Mouse (Mus musculus) brown adipose tissue, adult 24 weeks (tissue): ENCODE results near the gene Fchsd2. TPM values are rescaled to one million over a fixed set of nuclear protein-coding genes. Genes with fewer than 3 reads are reported as not detected.

ENCODE experiments used
- H3K27ac ChIP-seq: fragments of 200-500 bp; replicated peaks from 2 replicates; pipeline ENCODE4 v1.5.1; 2012; ENCODE audit warnings: low read depth, mild to moderate bottlenecking, low read length
- H3K4me1 ChIP-seq: fragments of 200-500 bp; 2 replicates; pipeline ENCODE4 v1.6.1; 2012; ENCODE audit warnings: low read length, mixed read lengths; ENCODE audit not compliant: control insufficient read depth, insufficient read depth, insufficient read length
- H3K4me3 ChIP-seq: fragments of 200-500 bp; 2 replicates; pipeline ENCODE4 v1.5.1; 2012; ENCODE audit warnings: low read depth, mild to moderate bottlenecking, low read length, moderate library complexity; ENCODE audit not compliant: insufficient read depth
- polyA plus RNA-seq: library from polyadenylated mRNA; stranded (reverse); fragments of >200 nt; gene quantifications from 2 replicates; pipeline ENCODE4 v1.2.4, GENCODE M21; 2012; ENCODE audit not compliant: missing spikeins, insufficient read depth, insufficient read length

Gene Fchsd2
- polyA plus RNA-seq, 1 experiment: 8.8 TPM

DNA sequence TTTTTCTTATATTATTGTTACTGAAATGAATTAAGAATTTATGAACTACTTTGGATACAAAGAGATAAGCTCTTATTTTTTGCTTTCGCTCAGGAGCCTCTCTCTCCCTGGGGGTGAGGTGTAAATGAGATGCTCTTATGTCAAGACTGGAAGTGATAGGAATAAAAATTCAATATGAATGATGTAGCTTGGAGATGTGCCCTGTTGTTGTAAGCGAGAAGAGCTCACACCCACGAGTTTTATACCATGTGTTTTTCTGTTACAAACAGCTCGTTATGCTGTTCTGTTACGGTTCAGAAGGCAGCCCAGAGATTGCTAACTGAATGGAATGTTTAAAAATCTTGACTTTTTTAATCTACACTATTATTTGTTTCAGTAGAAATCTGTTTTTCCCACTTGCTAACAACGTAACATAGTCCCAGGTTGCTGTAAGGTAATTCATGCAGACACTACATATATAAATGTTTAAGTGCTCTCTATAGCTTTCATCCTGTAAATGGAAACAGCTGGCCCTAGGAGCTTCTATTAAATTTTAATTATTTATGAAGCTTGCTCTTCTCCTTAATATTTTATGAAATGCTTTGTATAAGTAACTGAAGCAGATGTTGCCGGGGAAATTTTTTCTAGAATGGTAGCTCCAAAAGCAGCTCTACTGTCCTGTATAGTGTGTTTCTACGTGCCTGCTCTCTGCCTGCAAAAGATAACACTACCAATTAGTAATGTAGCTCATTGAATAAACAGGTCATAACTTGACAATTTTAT lies 144.2 kb downstream of the Fchsd2 start:
- no peak overlapping the region for H3K4me3 ChIP-seq
- H3K27ac ChIP-seq: no peak overlapping the region
- H3K4me1 ChIP-seq: no peaks in the 10 kb centered on the region

DNA sequence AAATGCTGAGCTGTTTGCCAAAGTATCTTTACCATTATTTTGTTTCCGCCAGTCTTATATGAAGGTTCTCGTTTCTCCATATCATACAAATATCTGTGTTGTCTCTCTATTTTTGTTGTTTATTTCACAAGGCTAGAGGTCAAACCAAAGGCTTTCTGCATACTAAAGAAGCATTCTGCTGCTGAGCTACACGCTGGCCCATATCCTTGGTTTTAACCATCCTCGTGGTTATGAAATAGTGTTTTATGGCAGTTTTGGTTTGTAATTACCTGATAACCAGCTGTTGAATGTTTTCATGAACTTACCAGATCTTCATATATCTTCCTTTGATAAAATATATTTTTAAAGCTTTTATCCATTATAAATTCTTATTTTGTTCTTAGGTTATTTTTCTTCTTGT lies 156.1 kb downstream of the Fchsd2 start:
- Histone ChIP-seq H3K4me1 (no peaks in the 10 kb centered on the region), H3K4me3 (no peak overlapping the region)

DNA sequence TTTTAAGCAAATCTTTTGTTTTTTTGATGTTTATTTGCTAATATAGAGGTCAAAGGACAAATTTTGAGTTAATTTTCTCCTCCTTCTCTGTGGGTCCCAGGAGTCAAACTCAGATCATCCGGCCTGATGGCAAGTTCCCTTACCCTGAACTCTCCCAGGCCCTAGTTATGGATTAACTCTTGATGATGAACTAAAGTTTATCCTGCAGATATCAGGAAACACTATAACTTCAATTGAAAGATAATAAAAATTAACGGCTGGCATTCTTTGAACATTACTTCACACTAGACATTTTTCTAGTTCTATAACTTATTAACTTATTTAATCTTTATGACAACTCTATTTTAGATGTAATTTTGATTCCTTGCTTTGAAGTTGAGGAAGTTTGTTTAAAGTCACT lies 156.5 kb downstream of the Fchsd2 start:
- Histone ChIP-seq H3K4me1 (no peaks in the 10 kb centered on the region), H3K27ac (no peak overlapping the region), H3K4me3 (no peak overlapping the region)

More for the DNA sequence above, 156.1 kb downstream of the Fchsd2 start:
- no peak overlapping the region for H3K27ac ChIP-seq

DNA sequence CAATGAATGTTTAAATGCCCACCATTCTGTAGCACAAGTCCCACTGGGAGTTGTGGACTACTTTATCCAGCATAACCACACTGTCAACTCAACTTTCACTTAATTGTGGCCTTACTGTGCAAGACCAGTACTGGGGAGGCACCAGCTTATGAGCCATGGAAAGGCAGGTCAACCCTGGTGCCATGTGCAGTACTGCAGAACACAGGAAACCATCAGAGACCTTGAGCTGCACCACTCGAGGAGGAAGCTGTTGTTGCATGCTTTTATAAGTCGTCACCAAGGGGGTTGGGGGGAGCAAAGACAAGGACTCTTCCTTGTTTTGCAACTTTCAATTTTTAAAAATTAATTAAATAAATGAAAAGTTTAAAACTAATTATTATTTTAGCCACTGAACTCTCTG lies 160.4 kb downstream of the Fchsd2 start:
- Histone ChIP-seq H3K4me3 (no peak overlapping the region), H3K27ac (no peak overlapping the region), H3K4me1 (no peaks in the 10 kb centered on the region)

DNA sequence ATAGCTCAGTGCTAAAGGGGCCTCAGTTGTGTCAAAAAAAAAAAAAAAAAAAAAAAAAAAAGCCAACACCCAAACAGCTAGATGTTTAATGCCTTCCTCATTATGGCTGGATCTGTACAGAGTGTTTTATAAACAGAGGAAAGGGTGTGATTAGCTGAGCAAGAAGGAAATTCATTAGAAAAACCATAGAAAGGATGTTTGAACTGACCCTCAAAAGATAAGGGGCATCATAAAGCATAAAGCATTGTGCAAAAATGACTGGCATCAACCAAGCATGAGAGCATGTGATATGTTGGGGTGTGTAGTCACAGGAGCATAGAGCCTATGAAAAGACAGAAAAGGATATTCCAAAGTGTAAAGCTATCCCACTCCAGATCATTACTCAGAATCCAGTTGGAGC lies 165.8 kb downstream of the Fchsd2 start:
- Histone ChIP-seq H3K4me1 (no peaks in the 10 kb centered on the region), H3K27ac (no peak overlapping the region), H3K4me3 (no peak overlapping the region)

DNA sequence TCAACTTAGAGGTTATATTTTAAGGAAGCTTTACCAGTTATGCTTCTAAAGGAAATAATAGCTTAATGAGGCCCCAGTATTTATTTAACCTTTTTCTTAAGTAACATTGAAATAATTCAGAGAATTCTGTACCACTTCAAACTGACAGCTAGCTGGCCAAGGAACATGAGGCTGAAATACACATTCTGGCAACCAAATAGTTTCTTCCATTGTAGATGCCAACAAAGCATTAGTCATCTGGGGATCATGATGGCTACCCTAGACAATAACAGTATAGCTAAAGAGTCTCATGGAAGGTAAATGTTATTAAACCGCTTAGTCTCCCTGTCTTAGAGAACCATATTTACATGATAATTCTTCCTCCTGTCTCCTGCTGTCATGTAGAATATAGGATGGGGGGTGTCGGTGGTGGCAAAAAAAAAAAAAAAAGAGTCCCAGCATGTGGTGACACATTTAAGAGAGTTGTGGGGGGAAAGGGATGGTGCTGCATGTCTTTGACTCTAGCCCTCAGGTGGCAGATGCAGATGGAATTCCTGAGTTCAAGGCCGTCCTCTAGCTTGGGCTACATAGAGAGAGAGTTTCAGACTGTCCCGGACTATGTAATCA lies 169.4 kb downstream of the Fchsd2 start:
- Histone ChIP-seq H3K4me1 (no peaks in the 10 kb centered on the region), H3K27ac (no peak overlapping the region), H3K4me3 (no peak overlapping the region)

DNA sequence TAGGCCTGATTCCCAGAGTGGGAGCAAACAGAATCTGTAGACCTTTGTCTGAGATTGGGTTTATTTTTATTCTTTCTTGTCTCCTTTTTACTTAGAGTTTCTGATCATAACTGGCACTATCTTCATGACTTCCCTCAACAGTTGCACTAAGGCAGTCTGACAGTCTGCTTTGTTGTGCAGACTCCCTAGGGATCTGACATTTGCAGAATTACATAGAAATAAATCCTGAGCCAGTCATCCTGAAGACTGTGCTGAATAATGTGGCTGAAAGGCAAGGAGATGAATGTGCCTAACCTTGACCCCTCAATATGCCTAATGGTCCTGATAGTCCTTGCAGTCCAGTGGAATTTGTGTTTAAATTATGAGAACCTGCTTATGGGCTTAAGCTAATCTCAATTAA lies 170.8 kb downstream of the Fchsd2 start:
- Histone ChIP-seq H3K4me1 (no peaks in the 10 kb centered on the region), H3K4me3 (no peak overlapping the region), H3K27ac (no peak overlapping the region)

DNA sequence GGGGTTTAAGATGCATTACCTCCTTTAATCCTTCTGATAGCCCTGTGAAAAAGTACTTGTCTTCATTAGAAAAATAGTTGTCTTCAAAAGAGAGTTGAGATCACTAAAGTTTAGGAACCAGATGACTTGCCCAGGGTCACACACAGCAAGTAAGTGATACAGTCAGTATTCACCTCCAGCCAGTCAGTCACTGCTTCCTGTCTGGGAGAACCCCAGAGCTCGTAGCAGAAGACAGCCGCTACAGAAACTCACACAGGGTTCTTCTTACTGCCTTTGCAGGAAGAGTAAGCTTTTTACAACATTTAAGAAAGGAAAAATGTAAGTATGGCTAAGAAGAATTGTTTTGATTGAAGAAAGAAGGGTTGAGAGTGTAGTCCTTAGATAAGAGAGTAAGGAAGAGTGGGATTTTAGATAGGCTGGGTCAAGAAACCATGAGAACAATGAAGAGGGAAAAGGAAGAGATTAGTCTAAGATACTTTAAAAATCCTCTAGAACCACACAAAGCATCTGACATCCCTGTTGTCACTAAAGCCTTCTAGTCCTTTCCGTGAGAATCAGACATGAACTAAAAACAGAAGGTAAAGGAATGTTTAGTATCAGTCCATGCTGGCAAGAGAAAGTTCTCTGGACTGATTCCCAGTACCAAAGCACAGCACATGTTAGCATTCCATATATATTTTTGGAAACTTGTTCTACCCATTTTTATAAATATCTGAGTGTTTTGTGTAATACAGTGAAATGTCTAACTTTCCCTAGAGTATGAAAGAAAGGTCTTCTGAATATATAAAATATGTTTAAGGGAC lies 175.0 kb downstream of the Fchsd2 start:
- H3K4me3 ChIP-seq: no peak overlapping the region
- no peak overlapping the region for H3K27ac ChIP-seq
- no peaks in the 10 kb centered on the region for H3K4me1 ChIP-seq

DNA sequence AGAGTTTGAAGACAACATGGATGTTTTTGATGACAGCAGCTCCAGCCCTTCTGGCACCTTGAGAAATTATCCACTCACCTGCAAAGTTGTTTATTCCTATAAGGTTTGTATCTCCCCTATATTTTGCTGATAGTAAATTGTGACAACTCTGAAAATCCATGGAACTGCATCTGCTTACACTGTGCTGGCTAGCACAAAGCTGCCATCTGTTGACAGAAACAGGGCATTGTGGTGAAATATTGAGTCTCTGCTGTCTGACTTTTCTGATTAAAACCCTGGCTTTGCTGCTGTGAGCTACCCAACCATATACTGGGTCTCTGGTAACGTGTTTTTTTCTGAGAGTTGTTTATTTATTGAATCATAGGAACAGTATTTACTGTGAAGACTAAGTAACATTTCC lies 178.9 kb downstream of the Fchsd2 start:
- no peak overlapping the region for H3K4me3 ChIP-seq
- no peaks in the 10 kb centered on the region for H3K4me1 ChIP-seq
- H3K27ac ChIP-seq: no peak overlapping the region

DNA sequence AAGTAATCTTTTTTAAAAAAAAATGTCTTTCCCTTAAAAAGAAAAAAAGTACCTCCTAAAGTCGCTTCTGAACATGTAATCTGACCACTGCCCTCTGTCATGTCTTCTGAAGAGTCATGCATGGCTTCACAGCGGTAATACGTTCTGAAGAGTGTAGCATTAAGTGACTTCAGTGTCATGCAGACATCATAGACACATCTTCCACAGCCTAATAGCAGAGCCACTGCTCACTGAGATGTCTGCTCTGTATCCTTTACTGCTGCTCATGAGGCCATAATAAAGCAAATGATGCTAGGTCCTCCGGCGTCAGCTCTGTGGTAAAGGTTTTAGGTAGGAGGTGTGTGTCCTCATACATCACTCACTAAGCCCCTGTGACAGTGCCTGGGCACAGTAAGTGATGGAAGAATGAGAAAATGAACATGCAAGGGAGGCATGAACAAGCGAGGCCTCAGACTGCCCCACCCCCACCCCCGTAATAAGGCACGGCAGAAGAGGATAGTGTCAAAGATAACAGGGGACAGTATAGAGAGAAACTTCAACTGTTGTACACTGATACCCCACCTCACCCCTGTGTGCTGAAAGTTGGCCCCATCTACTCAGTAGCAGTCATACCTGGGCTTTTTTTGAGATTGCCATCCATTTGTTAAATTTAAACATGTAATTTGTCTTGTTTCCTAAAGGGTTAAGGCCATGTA lies 179.9 kb downstream of the Fchsd2 start:
- Histone ChIP-seq H3K27ac (no peak overlapping the region), H3K4me3 (no peak overlapping the region)

DNA sequence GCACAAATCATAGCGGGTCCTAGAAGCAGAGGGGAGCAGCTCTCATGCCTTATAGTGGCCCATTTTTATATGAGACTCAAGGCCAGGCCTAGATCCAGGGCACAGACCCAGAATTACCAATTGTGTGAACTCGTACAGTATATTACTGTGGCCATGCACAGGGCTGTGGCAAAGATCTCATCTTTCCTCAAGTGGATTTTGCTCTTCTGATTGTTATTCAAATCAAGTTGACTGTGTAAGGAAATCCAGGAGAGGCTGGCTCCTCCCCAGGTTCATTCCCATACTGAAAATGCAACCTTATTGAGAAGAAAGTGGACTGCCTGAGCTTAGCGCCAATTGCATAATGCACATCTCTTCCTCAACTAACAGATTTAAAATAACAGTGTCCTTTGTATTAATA lies 190.1 kb downstream of the Fchsd2 start:
- no peak overlapping the region for H3K4me3 ChIP-seq
- H3K27ac ChIP-seq: no peak overlapping the region
- H3K4me1 ChIP-seq: no peaks in the 10 kb centered on the region

More for the DNA sequence above, 179.9 kb downstream of the Fchsd2 start:
- no peaks in the 10 kb centered on the region for H3K4me1 ChIP-seq

DNA sequence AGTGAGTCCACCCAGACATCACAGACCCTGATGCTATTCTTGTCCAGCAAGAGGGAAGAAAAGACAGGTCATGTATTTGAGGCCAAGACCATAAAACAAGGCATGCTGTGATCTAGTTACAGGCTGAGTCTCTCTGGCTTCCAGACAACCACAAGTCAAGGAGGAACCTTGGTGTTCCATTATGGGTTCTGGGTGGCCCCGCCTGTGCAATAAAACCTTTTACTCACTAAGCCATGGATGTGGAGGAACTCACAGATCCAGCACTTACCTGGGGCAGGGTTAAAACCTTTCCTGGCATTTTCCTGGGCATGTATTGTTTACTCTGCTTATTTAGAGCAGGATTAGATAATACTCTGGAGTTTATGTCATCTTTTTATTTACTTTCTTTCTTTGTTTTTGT lies 191.8 kb downstream of the Fchsd2 start:
- Histone ChIP-seq H3K4me3 (no peak overlapping the region), H3K27ac (no peak overlapping the region), H3K4me1 (no peaks in the 10 kb centered on the region)

DNA sequence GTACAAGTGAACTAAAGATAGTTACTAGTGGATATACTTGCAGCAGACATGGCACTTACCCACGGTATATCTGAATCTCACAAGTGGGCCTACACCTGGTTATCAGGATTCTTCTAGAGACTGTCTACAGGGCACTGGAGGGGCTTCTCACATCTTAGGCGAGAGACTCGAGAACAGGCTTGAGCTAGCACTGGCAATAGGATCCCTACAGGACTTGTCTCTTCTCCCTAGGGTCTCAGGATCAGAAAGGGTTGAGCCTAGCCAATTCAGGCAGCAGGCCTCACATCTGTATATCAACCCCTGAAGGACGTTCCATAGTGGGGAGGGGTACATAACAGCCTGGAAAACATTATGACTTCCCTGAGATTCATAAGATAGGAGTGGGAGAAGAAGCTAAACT lies 194.2 kb downstream of the Fchsd2 start:
- H3K27ac ChIP-seq: no peak overlapping the region
- no peaks in the 10 kb centered on the region for H3K4me1 ChIP-seq
- no peak overlapping the region for H3K4me3 ChIP-seq

DNA sequence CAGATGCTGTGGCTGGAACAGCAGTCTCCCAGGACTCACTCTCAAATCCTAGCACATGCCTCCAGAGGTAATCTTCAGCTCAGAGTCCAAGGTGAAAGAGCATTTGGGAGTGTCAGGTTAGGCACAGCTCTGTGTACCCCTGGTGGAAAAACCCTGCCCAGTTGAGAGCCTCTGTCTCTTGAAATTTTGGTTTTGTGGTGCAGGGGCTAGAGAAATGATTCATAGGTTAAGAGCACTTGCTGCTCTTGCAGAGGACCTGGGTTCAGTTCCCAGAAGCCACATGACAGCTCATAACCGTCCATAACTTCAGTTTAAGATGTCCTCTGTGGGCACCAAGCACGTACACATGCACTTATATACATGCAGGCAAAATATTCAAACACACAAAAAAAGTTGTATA lies 195.2 kb downstream of the Fchsd2 start:
- Histone ChIP-seq H3K4me3 (no peak overlapping the region), H3K27ac (no peak overlapping the region), H3K4me1 (no peaks in the 10 kb centered on the region)

DNA sequence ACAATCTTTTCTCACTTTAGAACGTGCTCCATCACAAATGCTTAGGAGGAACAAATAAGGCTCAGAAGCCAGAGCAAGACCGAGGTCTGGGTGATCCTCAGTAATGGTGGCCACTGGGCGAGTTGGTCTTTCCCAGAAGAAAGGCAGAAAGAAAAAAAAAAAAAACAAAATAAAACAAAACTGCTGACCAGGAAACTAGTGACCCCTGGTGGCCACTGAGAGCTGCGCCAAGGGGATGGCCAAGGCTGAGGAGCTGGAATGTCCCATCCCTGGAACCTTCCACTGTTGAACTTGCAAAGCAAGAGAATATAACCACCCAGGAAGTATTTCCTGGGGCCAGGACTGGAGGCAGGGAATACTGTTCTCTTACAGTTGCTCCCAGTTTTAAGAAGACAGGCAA lies 195.8 kb downstream of the Fchsd2 start:
- H3K27ac ChIP-seq: no peak overlapping the region
- H3K4me1 ChIP-seq: no peaks in the 10 kb centered on the region
- H3K4me3 ChIP-seq: no peak overlapping the region
